In the genomic region with DNA sequence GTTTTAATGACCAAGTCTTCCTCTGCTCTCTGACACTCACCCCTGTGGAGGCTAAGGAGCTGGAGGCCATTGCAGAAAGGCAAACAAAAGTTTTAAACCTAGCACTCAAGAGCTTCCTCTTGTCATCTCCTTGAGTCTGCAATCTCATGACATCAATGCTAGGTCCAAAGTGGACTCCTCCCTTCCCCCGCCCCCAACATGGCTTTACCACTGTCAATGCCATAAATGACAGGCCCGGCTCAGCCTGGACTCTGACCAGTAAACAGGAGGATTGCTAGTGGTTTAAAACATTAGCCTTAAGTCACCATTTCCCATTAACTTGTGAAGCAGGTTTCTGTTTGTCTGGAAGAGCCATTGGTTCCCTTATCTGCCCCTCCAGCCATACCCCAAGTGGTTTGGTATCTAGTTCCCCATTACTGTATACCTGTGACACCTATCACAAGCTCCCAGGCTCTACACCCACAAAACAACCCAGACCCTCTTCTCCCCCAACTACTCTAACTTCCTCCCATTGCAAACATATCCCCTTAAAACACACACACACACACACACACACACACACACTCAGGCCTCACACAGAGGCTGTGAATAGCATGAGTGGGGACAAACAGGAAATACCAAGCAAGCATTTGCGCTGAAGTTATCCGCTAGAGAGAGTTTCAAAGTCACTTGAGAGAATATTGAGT, we compare ENCODE assay signal across 10 mouse cellular contexts. TPM values are rescaled to one million over a fixed set of nuclear protein-coding genes. Genes with fewer than 3 reads are reported as not detected.
A peak's percentile ranks its signal among the peaks of the same experiment; 100 is the strongest.
DNase-seq lines count a peak whose midpoint lies in the region; ATAC-seq lines count a peak whose summit lies in the region.
"Had no signal": no experiment of that assay in that cellular context is flagged by ENCODE, and none has a peak within 500 bp of the region (broad histone marks: within the 10 kb centered on the region; RNA-seq: fewer than 3 reads in every experiment).

No protein-coding gene starts in this region.

- peak overlapping the region; percentile 56 for H3K27ac ChIP-seq in intestine, embryonic 15.5 days
- H3K27ac ChIP-seq in liver, embryonic 16.5 days (ENCODE audit: low read length): peak overlapping the region; percentile 54
- H3K27ac ChIP-seq: hindbrain, embryonic 13.5 days had no signal

- H3K36me3 ChIP-seq in megakaryocyte, embryonic 14.5 days (replicated peaks; ENCODE audit: low read length): peaks cover under 1% of the 10 kb centered on the region
- no peaks in the 10 kb centered on the region for H3K36me3 ChIP-seq in intestine, embryonic 15.5 days
- H3K36me3 ChIP-seq in liver, embryonic 16.5 days (ENCODE audit: control insufficient read depth, insufficient read depth): no peaks in the 10 kb centered on the region
- H3K36me3 ChIP-seq: hindbrain, embryonic 13.5 days had no signal

- no peaks in the 10 kb centered on the region for H3K9me3 ChIP-seq in megakaryocyte, embryonic 14.5 days
- H3K9me3 ChIP-seq in intestine, embryonic 15.5 days: no peaks in the 10 kb centered on the region
- no peaks in the 10 kb centered on the region for H3K9me3 ChIP-seq in liver, embryonic 16.5 days (replicated peaks; ENCODE audit: control insufficient read depth, low read length)
- H3K9me3 ChIP-seq: hindbrain, embryonic 13.5 days had no signal

- H3K4me2 ChIP-seq in intestine, embryonic 15.5 days (replicated peaks): no peak overlapping the region
- no peak overlapping the region for H3K4me2 ChIP-seq in liver, embryonic 16.5 days (ENCODE audit: low read depth, low read length)
- H3K4me2 ChIP-seq: hindbrain, embryonic 13.5 days had no signal

- intact Hi-C loops in left cerebral cortex, postnatal 36 days (cut with DNase I): no loop called here
- intact Hi-C loops in left cerebral cortex, postnatal 10 days (cut with DNase I): no loop called here

- ATAC-seq in megakaryocyte, adult 5-6 weeks (ENCODE audit: poor library complexity, severe bottlenecking): no peak
- ATAC-seq in intestine, embryonic 15.5 days: no peak
- no peak for ATAC-seq in liver, embryonic 16.5 days (ENCODE audit: low read depth)

- peak; percentile 78 for DNase-seq in yolk sac, embryonic 10.5 days (ENCODE audit: low spot score)
- DNase-seq in left cerebral cortex, postnatal 36 days (ENCODE audit: low spot score in 2 of 2): no peak
- no peak for DNase-seq in left cerebral cortex, postnatal 10 days (ENCODE audit: extremely low spot score in 1 of 2, low spot score in 2 of 2)
- no peak for DNase-seq in gastrocnemius, postnatal 4 days (ENCODE audit: low spot score in 2 of 2)
- DNase-seq: cerebellum, adult 11-12 months had no signal

- peaks cover 4% of the 10 kb centered on the region for H3K27me3 ChIP-seq in megakaryocyte, embryonic 14.5 days (replicated peaks)
- H3K27me3 ChIP-seq in intestine, embryonic 15.5 days (replicated peaks): no peaks in the 10 kb centered on the region
- H3K27me3 ChIP-seq in liver, embryonic 16.5 days (ENCODE audit: control insufficient read depth, insufficient read depth, low read depth, low read length): no peaks in the 10 kb centered on the region
- H3K27me3 ChIP-seq: hindbrain, embryonic 13.5 days had no signal

- peak overlapping the region; percentile 47 for H3K4me3 ChIP-seq in megakaryocyte, embryonic 14.5 days (replicated peaks)
- no peak overlapping the region for H3K4me3 ChIP-seq in intestine, embryonic 15.5 days (replicated peaks)
- no peak overlapping the region for H3K4me3 ChIP-seq in liver, embryonic 16.5 days (ENCODE audit: low read depth, low read length)
- H3K4me3 ChIP-seq: hindbrain, embryonic 13.5 days had no signal

- H3K4me1 ChIP-seq in megakaryocyte, embryonic 14.5 days: peaks cover 62% of the 10 kb centered on the region
- H3K4me1 ChIP-seq in intestine, embryonic 15.5 days (replicated peaks): peaks cover 13% of the 10 kb centered on the region; the same call in 1 of the 2 replicates
- H3K4me1 ChIP-seq in liver, embryonic 16.5 days (ENCODE audit: control insufficient read depth, low read depth, low read length): peaks cover 26% of the 10 kb centered on the region

- 61% methylated on average over 4 of the region's 4 CpGs for WGBS in intestine, embryonic 15.5 days
- 18% methylated on average over 4 of the region's 4 CpGs for WGBS in liver, embryonic 16.5 days (ENCODE audit: insufficient replicate concordance)

- H3K9ac ChIP-seq in intestine, embryonic 15.5 days: no peak overlapping the region
- no peak overlapping the region for H3K9ac ChIP-seq in liver, embryonic 16.5 days (ENCODE audit: low read depth, low read length)
- H3K9ac ChIP-seq: hindbrain, embryonic 13.5 days had no signal

RNA-seq across cellular contexts. Expression of a gene that starts 2.7 kb away (rescaled TPM):
- not detected in 2 replicates for polyA plus RNA-seq in megakaryocyte, embryonic 14.5 days (2012; ENCODE audit: insufficient read depth, low replicate concordance)
- not detected in 2 replicates for total RNA-seq in megakaryocyte, adult 5-6 weeks (2015)
- not detected in 2 replicates for total RNA-seq in megakaryocyte, adult 5-6 weeks (2017)
- polyA plus RNA-seq in intestine, embryonic 15.5 days (2015; fragmentation: Nextera tagmentation; extraction: Ambion mirVana): not detected in 2 replicates
- polyA plus RNA-seq in liver, embryonic 16.5 days (2015; fragmentation: Nextera tagmentation; extraction: Ambion mirVana): not detected in 2 replicates
- total RNA-seq in left cerebral cortex, postnatal 36 days (2021): not detected
- total RNA-seq in left cerebral cortex, postnatal 10 days (2021): not detected
- total RNA-seq in gastrocnemius, postnatal 4 days (2021): 1 to 10 TPM in 1 of 2 experiments, under 1 TPM in 1; 0.86 to 1.2 TPM
- polyA plus RNA-seq: hindbrain, embryonic 13.5 days had no signal

RNA-seq across cellular contexts. Expression of a gene that starts 3.6 kb away (rescaled TPM):
- 32.3 and 41.3 TPM in 2 replicates for polyA plus RNA-seq in megakaryocyte, embryonic 14.5 days (2012; ENCODE audit: insufficient read depth, low replicate concordance)
- total RNA-seq in megakaryocyte, adult 5-6 weeks (2015): 24.2 and 27.3 TPM in 2 replicates
- 44.1 and 53.4 TPM in 2 replicates for total RNA-seq in megakaryocyte, adult 5-6 weeks (2017)
- polyA plus RNA-seq in intestine, embryonic 15.5 days (2015; fragmentation: Nextera tagmentation; extraction: Ambion mirVana): 11.2 and 11.7 TPM in 2 replicates
- polyA plus RNA-seq in liver, embryonic 16.5 days (2015; fragmentation: Nextera tagmentation; extraction: Ambion mirVana): 7.5 and 7.9 TPM in 2 replicates
- 10 to 100 TPM; 24.5 to 27.6 TPM for total RNA-seq in left cerebral cortex, postnatal 36 days (2021)
- 10 to 100 TPM; 14.2 to 14.3 TPM for total RNA-seq in left cerebral cortex, postnatal 10 days (2021)
- total RNA-seq in gastrocnemius, postnatal 4 days (2021): 10 to 100 TPM; 57.6 to 59.3 TPM

RNA-seq across cellular contexts. Expression of a gene that starts 5.9 kb away (rescaled TPM):
- polyA plus RNA-seq in megakaryocyte, embryonic 14.5 days (2012; ENCODE audit: insufficient read depth, low replicate concordance): not detected in 2 replicates
- not detected in 2 replicates for total RNA-seq in megakaryocyte, adult 5-6 weeks (2015)
- 10.4 TPM in 1 of 2 replicates, not detected in the other for total RNA-seq in megakaryocyte, adult 5-6 weeks (2017)
- 2.0 TPM in 1 of 2 replicates, not detected in the other for polyA plus RNA-seq in intestine, embryonic 15.5 days (2015; fragmentation: Nextera tagmentation; extraction: Ambion mirVana)
- not detected in 2 replicates for polyA plus RNA-seq in liver, embryonic 16.5 days (2015; fragmentation: Nextera tagmentation; extraction: Ambion mirVana)
- total RNA-seq in left cerebral cortex, postnatal 36 days (2021): not detected
- not detected for total RNA-seq in left cerebral cortex, postnatal 10 days (2021)
- total RNA-seq in gastrocnemius, postnatal 4 days (2021): not detected
- polyA plus RNA-seq: hindbrain, embryonic 13.5 days had no signal

RNA-seq across cellular contexts. Expression of a gene that starts 22.6 kb away (rescaled TPM):
- 4.7 and 33.6 TPM in 2 replicates for polyA plus RNA-seq in megakaryocyte, embryonic 14.5 days (2012; ENCODE audit: insufficient read depth, low replicate concordance)
- 41.9 and 51.0 TPM in 2 replicates for total RNA-seq in megakaryocyte, adult 5-6 weeks (2015)
- 51.5 and 56.8 TPM in 2 replicates for total RNA-seq in megakaryocyte, adult 5-6 weeks (2017)
- 37.3 and 42.1 TPM in 2 replicates for polyA plus RNA-seq in intestine, embryonic 15.5 days (2015; fragmentation: Nextera tagmentation; extraction: Ambion mirVana)
- 19.3 and 21.4 TPM in 2 replicates for polyA plus RNA-seq in liver, embryonic 16.5 days (2015; fragmentation: Nextera tagmentation; extraction: Ambion mirVana)
- 10 to 100 TPM; 47.6 to 58.1 TPM for total RNA-seq in left cerebral cortex, postnatal 36 days (2021)
- total RNA-seq in left cerebral cortex, postnatal 10 days (2021): 10 to 100 TPM; 45.5 TPM
- total RNA-seq in gastrocnemius, postnatal 4 days (2021): 10 to 100 TPM; 38.0 to 42.9 TPM

RNA-seq across cellular contexts. Expression of a gene that starts 22.8 kb away (rescaled TPM):
- 0.74 TPM in 1 of 2 replicates, not detected in the other for polyA plus RNA-seq in megakaryocyte, embryonic 14.5 days (2012; ENCODE audit: insufficient read depth, low replicate concordance)
- 0.96 and 1.6 TPM in 2 replicates for total RNA-seq in megakaryocyte, adult 5-6 weeks (2015)
- 3.6 and 4.2 TPM in 2 replicates for total RNA-seq in megakaryocyte, adult 5-6 weeks (2017)
- polyA plus RNA-seq in intestine, embryonic 15.5 days (2015; fragmentation: Nextera tagmentation; extraction: Ambion mirVana): 5.3 and 5.5 TPM in 2 replicates
- 2.3 and 2.4 TPM in 2 replicates for polyA plus RNA-seq in liver, embryonic 16.5 days (2015; fragmentation: Nextera tagmentation; extraction: Ambion mirVana)
- 1 to 10 TPM; 3.7 to 5.0 TPM for total RNA-seq in left cerebral cortex, postnatal 36 days (2021)
- 1 to 10 TPM; 3.3 to 3.9 TPM for total RNA-seq in left cerebral cortex, postnatal 10 days (2021)
- total RNA-seq in gastrocnemius, postnatal 4 days (2021): 1 to 10 TPM; 4.2 to 5.0 TPM
